Mouse (Mus musculus): ENCODE measurements around the gene Lad1. TPM values are rescaled to one million over a fixed set of nuclear protein-coding genes. Genes with fewer than 3 reads are reported as not detected.

Gene Lad1
- polyA plus RNA-seq, 1 experiment = 0.48 TPM

- no peaks in the 10 kb centered on the region for H3K36me3 ChIP-seq (ENCODE audit: control insufficient read depth, insufficient read depth)
- H3K79me3 ChIP-seq (ENCODE audit: low read depth) = no peaks in the 10 kb centered on the region
- peak; percentile 6 for TF ChIP-seq MYOD1 (IDR thresholded peaks at IDR 0.05; ENCODE audit: control insufficient read depth, insufficient read length, low read depth)
- no peak for TF ChIP-seq MYOG (IDR thresholded peaks at IDR 0.05; ENCODE audit: control insufficient read depth, extremely low read depth, insufficient read length)
- no peak overlapping the region for H3K4me3 ChIP-seq (ENCODE audit: insufficient read depth, poor library complexity, severe bottlenecking)
- no peak overlapping the region for H3ac ChIP-seq (ENCODE audit: control insufficient read depth, insufficient read length, low read depth)
- no peaks in the 10 kb centered on the region for H3K79me2 ChIP-seq (ENCODE audit: control insufficient read depth, insufficient read depth)
- no peaks in the 10 kb centered on the region for H3K27me3 ChIP-seq (ENCODE audit: control insufficient read depth, insufficient read depth, insufficient read length)
Observed at GRCm38 (mm10) chr1:135813687-135814395, 4.6 kb upstream of the Lad1 start.

GRCm38 (mm10) chr1:135814531-135814930 is 3.9 kb upstream of the Lad1 start:
- no peak overlapping the region for H3ac ChIP-seq (ENCODE audit: control insufficient read depth, insufficient read length, low read depth)
- H3K4me3 ChIP-seq (ENCODE audit: insufficient read depth, poor library complexity, severe bottlenecking) = no peak overlapping the region
- no peaks in the 10 kb centered on the region for H3K79me3 ChIP-seq (ENCODE audit: low read depth)
- no peak for TF ChIP-seq MAX (IDR thresholded peaks at IDR 0.05)
- no peaks in the 10 kb centered on the region for H3K79me2 ChIP-seq (ENCODE audit: control insufficient read depth, insufficient read depth)
- H3K36me3 ChIP-seq (ENCODE audit: control insufficient read depth, insufficient read depth) = no peaks in the 10 kb centered on the region
- H3K27me3 ChIP-seq (ENCODE audit: control insufficient read depth, insufficient read depth, insufficient read length) = no peaks in the 10 kb centered on the region

DNA sequence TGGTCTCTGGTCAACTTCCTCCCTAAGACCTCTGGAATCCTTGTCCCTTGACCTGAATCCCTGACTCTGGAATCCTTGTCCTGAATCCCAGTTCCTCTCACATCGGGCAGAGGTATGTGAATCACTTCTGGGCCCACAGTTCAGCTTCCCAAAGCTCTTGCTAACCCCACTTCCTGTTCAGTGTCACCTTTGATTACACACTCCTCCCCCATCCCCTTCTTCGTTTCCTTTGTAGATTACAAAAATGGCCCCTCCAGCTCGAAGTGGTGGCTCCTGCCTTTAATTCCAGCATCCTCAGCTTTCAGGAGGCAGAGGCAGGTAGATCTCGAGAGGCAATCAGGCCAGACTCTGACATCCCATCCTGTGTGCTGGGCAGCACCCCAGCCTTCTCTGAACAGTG is 803 bp upstream of the Lad1 start:
- Histone ChIP-seq H3K36me3 (ENCODE audit: control insufficient read depth, insufficient read depth) (no peaks in the 10 kb centered on the region), H3K27me3 (ENCODE audit: control insufficient read depth, insufficient read depth, insufficient read length) (no peaks in the 10 kb centered on the region), H3K4me3 (ENCODE audit: insufficient read depth, poor library complexity, severe bottlenecking) (no peak overlapping the region), H3ac (ENCODE audit: control insufficient read depth, insufficient read length, low read depth) (no peak overlapping the region), H3K79me2 (ENCODE audit: control insufficient read depth, insufficient read depth) (no peaks in the 10 kb centered on the region), H3K79me3 (ENCODE audit: low read depth) (no peaks in the 10 kb centered on the region)
- TF ChIP-seq CEBPB (IDR thresholded peaks at IDR 0.05; ENCODE audit: low read depth) (no peak), USF1 (IDR thresholded peaks at IDR 0.05; ENCODE audit: low read depth) (no peak), MYOD1 (IDR thresholded peaks at IDR 0.05; ENCODE audit: control insufficient read depth, insufficient read length, low read depth) (no peak), FOSL1 (IDR thresholded peaks at IDR 0.05; ENCODE audit: insufficient read depth, low read length, poor library complexity, severe bottlenecking) (no peak), MAX (IDR thresholded peaks at IDR 0.05) (no peak), CTCF (IDR thresholded peaks at IDR 0.05; ENCODE audit: control insufficient read depth, insufficient read depth, insufficient read length) (no peak), MYOG (IDR thresholded peaks at IDR 0.05; ENCODE audit: control insufficient read depth, extremely low read depth, insufficient read length) (no peak)

DNA sequence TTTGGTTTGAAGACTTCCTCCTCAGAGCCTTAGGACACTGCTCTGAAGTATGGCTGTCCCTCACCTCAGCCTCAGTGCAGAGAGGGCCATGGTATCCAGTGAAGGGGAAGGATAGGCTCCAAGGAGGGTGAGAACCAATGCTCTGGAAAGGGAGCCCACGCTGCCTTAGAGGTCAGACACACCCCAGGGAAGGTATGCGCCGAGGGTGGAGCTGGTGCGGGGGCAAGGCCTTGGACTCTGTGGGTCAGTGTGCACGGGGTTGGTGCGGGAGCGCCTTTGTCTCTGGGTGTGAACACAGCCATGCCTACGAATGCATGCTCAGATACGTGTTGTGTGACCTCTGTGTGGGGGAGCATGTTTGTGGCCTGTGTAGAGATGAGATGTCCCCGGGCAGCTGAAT is 1.7 kb downstream of the Lad1 start:
- H3K36me3 ChIP-seq (ENCODE audit: control insufficient read depth, insufficient read depth) = no peaks in the 10 kb centered on the region
- no peaks in the 10 kb centered on the region for H3K79me2 ChIP-seq (ENCODE audit: control insufficient read depth, insufficient read depth)
- H3K79me3 ChIP-seq (ENCODE audit: low read depth) = no peaks in the 10 kb centered on the region
- H3ac ChIP-seq (ENCODE audit: control insufficient read depth, insufficient read length, low read depth) = no peak overlapping the region
- H3K27me3 ChIP-seq (ENCODE audit: control insufficient read depth, insufficient read depth, insufficient read length) = no peaks in the 10 kb centered on the region
- H3K4me3 ChIP-seq (ENCODE audit: insufficient read depth, poor library complexity, severe bottlenecking) = no peak overlapping the region
- TF ChIP-seq USF1 (IDR thresholded peaks at IDR 0.05; ENCODE audit: low read depth) (no peak), FOSL1 (IDR thresholded peaks at IDR 0.05; ENCODE audit: insufficient read depth, low read length, poor library complexity, severe bottlenecking) (no peak), MYOG (IDR thresholded peaks at IDR 0.05; ENCODE audit: control insufficient read depth, extremely low read depth, insufficient read length) (no peak)

- H3K36me3 ChIP-seq (ENCODE audit: control insufficient read depth, insufficient read depth) = no peaks in the 10 kb centered on the region
- no peaks in the 10 kb centered on the region for H3K79me2 ChIP-seq (ENCODE audit: control insufficient read depth, insufficient read depth)
- H3K4me3 ChIP-seq (ENCODE audit: insufficient read depth, poor library complexity, severe bottlenecking) = no peak overlapping the region
- H3ac ChIP-seq (ENCODE audit: control insufficient read depth, insufficient read length, low read depth) = no peak overlapping the region
- TF ChIP-seq MYOG (IDR thresholded peaks at IDR 0.05; ENCODE audit: control insufficient read depth, extremely low read depth, insufficient read length) (no peak), CTCF (IDR thresholded peaks at IDR 0.05; ENCODE audit: control insufficient read depth, insufficient read depth, insufficient read length) (no peak), CEBPB (IDR thresholded peaks at IDR 0.05; ENCODE audit: low read depth) (no peak), MYOD1 (IDR thresholded peaks at IDR 0.05; ENCODE audit: control insufficient read depth, insufficient read length, low read depth) (no peak)
- no peaks in the 10 kb centered on the region for H3K79me3 ChIP-seq (ENCODE audit: low read depth)
- H3K27me3 ChIP-seq (ENCODE audit: control insufficient read depth, insufficient read depth, insufficient read length) = no peaks in the 10 kb centered on the region
Observed at GRCm38 (mm10) chr1:135820736-135821364, 2.5 kb downstream of the Lad1 start.

DNA sequence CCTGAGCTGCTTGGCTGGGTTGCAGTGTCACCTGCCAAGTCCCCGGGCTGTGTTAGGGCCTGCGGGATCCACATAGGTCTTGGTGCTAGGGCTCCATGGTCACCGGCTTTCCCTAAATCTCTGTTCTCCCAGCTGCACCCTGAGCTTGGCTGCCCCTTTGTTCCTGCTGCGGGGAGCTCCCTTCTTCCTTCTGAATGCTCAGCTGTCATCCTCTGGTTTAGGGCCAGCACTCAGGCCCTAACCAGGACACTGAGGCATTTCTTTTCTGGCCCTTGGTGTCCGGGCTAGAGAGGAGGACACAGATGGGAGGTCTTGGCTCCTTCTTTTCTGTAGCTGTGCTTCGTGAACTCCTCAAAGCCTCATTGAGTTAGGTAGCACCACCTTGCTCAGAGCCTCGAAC is 3.4 kb downstream of the Lad1 start:
- Histone ChIP-seq H3K36me3 (ENCODE audit: control insufficient read depth, insufficient read depth) (no peaks in the 10 kb centered on the region), H3K79me3 (ENCODE audit: low read depth) (no peaks in the 10 kb centered on the region), H3K27me3 (ENCODE audit: control insufficient read depth, insufficient read depth, insufficient read length) (no peaks in the 10 kb centered on the region), H3K79me2 (ENCODE audit: control insufficient read depth, insufficient read depth) (no peaks in the 10 kb centered on the region), H3K4me3 (ENCODE audit: insufficient read depth, poor library complexity, severe bottlenecking) (no peak overlapping the region), H3ac (ENCODE audit: control insufficient read depth, insufficient read length, low read depth) (no peak overlapping the region)
- no peak for TF ChIP-seq CEBPB (IDR thresholded peaks at IDR 0.05; ENCODE audit: low read depth)
- no peak for TF ChIP-seq USF1 (IDR thresholded peaks at IDR 0.05; ENCODE audit: low read depth)
- no peak for TF ChIP-seq MAX (IDR thresholded peaks at IDR 0.05)
- no peak for TF ChIP-seq MYOD1 (IDR thresholded peaks at IDR 0.05; ENCODE audit: control insufficient read depth, insufficient read length, low read depth)
- TF ChIP-seq CTCF (IDR thresholded peaks at IDR 0.05; ENCODE audit: control insufficient read depth, insufficient read depth, insufficient read length) = no peak
